Mouse (Mus musculus) ovary, adult 2 months (tissue): ENCODE measurements around the gene Gm20538. TPM values are rescaled to one million over a fixed set of nuclear protein-coding genes. Genes with fewer than 3 reads are reported as not detected.

Source experiments
- polyA plus RNA-seq: library from polyadenylated mRNA; depleted of rRNA; stranded (reverse); fragments of >200 nt; gene quantifications from 2 replicates; pipeline ENCODE4 v1.2.3, GENCODE M21; 2012; rRNA removed

Gene Gm20538
- not detected in 2 replicates for polyA plus RNA-seq

GRCm38 (mm10) chr19:44552731-44553130, at the start of gene Gm20538:
TSS of gene Gm20538 (minus strand) at chr19:44552831.

GRCm38 (mm10) chr19:44562652-44563206, 10.1 kb upstream of the Gm20538 start, which contains the start of gene Hif1an:
TSS of gene Hif1an (plus strand) at chr19:44562850.

GRCm38 (mm10) chr19:44554861-44555590, 2.4 kb upstream of the Gm20538 start, which contains the start of gene Ndufb8:
TSS of gene Ndufb8 (minus strand) at chr19:44555440.

DNA sequence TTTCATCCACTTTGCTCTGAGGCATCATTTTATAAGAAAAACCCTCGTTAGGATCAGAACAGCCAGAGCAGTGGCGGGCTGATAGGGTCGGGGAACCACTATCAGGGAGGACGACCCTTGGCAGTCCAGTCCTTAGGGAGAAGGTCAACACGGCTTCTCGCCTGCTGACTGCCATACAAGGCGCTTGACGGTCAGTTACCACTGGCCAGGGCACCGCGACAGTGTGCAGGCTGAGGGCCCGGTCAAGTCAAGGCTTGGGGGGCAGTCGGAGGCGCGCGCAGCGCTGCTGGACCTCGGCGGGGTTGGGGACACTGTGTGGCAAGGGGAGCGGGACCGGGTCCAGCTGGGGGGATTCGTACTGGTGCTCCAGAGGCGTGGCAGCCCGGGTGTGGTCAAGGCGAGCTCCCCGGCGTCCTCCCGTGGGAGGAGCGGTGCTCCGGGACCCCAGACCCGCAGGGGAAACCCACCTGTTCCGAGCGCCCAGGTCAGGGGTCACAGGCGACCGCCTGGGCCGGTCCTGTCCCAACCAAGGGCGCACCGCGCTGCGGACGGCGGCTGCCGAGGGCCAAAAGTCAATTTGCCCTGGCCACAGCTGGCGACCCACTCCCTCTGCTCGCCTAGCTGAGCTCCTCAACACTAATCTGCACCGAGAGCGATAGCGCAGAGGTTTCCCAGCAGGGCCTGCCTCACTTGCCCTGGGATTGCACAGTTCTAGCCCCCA, 7.2 kb downstream of the Gm20538 start, which contains the start of gene Sec31b:
Gene Sec31b, minus strand, starts transcription at position 544 of the 721 bp plus-strand sequence.

Other genes with a start within 250 kb of the Gm20538 start
- gene Scd4, start 219.7 kb downstream of the Gm20538 start, polyA plus RNA-seq: 0.41 and 0.50 TPM in 2 replicates
- 573 and 655 TPM in 2 replicates for gene Scd1, start 145.0 kb downstream of the Gm20538 start, polyA plus RNA-seq
- 0.19 TPM in 1 of 2 replicates, not detected in the other for gene Wnt8b, start 59.4 kb downstream of the Gm20538 start, polyA plus RNA-seq
- gene Sec31b, start 7.0 kb downstream of the Gm20538 start, polyA plus RNA-seq: 15.8 and 17.2 TPM in 2 replicates
- 720 and 836 TPM in 2 replicates for gene Ndufb8, start 2.6 kb upstream of the Gm20538 start, polyA plus RNA-seq
- gene Hif1an, start 10.0 kb upstream of the Gm20538 start, polyA plus RNA-seq: 18.9 and 20.0 TPM in 2 replicates
- gene Pax2, start 203.2 kb upstream of the Gm20538 start, polyA plus RNA-seq: 6.1 and 7.1 TPM in 2 replicates